Mouse (Mus musculus): ENCODE measurements at regions not wholly inside any gene's neighbourhood (a gene's known extent, or its start where the extent isn't known, plus 50 kb on each side); places are given as distances from the start of the nearest gene placed in this dataset.

DNA sequence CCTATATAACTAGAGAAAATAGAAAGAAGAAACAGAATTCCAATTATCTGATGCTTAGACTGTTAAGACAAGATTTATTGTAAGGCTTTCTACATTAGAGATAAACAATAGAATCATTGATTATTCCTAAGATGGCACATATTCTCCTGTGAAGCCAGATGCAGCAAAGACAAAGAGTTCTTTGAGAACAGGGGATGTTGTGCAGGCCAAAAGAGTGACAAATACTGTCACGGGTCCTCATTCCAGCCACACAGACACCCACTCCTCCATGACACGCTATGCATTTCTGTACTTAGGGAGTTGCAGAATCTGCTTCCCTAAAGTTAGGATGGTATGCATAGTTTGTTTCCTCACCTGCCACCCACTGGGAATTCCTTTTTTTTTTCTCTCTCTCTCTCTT, 245.2 kb downstream of the Sv2b start:
- WGBS: 83% methylated on average over 2 of the region's 2 CpGs
- H3K9me3 ChIP-seq (replicated peaks): no peaks in the 10 kb centered on the region
- no peaks in the 10 kb centered on the region for H3K4me1 ChIP-seq

DNA sequence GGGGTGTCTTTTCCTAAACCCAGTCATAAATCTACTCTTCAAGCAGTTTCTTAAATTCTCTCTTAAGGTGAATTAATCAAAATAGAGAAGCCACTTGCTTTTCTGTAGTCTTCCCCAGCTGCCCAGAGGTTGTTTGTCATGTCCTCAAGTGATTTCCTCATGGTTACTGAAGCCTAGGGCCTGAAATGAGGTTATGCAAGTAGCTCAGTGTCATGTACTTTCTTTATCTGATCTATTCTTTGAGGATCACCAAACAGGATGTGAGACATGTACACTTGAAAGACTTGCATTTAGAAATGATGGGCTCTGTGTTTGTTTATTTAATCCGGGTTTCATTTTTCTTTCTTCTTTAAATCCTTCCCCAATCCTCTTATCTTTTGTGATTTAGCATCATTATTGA, 258.8 kb downstream of the Sv2b start:
- Histone ChIP-seq H3K9me3 (replicated peaks) (no peaks in the 10 kb centered on the region), H3K4me1 (no peaks in the 10 kb centered on the region), H3K36me3 (no peaks in the 10 kb centered on the region), H3K27me3 (ENCODE audit: low read depth, poor library complexity, severe bottlenecking) (no peaks in the 10 kb centered on the region), H3K27ac (replicated peaks) (no peak overlapping the region), H3K4me3 (no peak overlapping the region)
- 86% methylated on average over 1 of the region's 1 CpGs for WGBS
- DNase-seq (ENCODE audit: low spot score): no peak

More for the DNA sequence above, 245.2 kb downstream of the Sv2b start:
- Histone ChIP-seq H3K27ac (replicated peaks) (no peak overlapping the region), H3K27me3 (ENCODE audit: low read depth, poor library complexity, severe bottlenecking) (no peaks in the 10 kb centered on the region), H3K36me3 (no peaks in the 10 kb centered on the region), H3K4me3 (no peak overlapping the region)
- no peak for DNase-seq (ENCODE audit: low spot score)

DNA sequence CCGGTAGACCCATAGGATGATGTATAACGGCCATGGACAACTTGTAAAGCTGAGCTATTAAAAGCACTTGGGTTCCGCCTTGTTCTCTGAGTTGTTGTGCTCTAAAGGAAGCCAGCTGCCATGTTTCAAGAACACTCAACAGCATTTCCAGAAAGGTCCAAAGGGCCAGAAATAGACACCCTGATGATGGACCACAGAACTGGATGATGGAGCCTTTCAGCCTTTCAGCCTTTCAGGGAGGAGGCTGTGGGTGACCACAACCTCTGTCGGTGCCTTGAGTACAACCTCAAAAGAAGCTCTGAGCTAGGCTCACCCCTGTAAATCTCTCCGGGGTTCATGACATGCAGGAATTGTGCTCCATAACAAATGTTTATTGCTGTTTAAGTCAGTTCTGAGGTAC, 259.3 kb downstream of the Sv2b start:
- H3K36me3 ChIP-seq: no peaks in the 10 kb centered on the region
- WGBS: 93% methylated on average over 5 of the region's 5 CpGs
- no peak for DNase-seq (ENCODE audit: low spot score)
- H3K9me3 ChIP-seq (replicated peaks): no peaks in the 10 kb centered on the region
- no peaks in the 10 kb centered on the region for H3K27me3 ChIP-seq (ENCODE audit: low read depth, poor library complexity, severe bottlenecking)
- H3K27ac ChIP-seq (replicated peaks): no peak overlapping the region
- H3K4me1 ChIP-seq: no peaks in the 10 kb centered on the region
- H3K4me3 ChIP-seq: no peak overlapping the region

DNA sequence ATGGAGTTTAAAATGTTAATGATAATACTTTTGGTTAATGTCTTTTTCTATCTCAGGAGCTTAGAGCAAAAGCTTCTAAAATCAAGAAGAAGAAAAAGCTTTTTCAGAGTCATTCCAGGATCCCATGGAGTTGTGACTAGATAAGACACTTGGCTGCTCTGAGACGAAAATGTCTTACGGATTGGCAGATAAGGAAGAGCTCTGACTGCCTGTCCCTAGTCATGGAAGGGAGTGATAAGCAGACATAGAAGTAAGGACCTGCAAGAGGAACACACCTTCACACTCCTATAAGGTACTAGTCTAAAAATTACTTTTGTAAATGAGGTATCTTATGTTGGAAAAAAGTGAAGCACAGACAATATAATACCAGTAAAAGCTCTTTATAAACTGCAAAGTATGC, 260.2 kb downstream of the Sv2b start:
- no peaks in the 10 kb centered on the region for H3K4me1 ChIP-seq
- 96% methylated on average over 2 of the region's 2 CpGs for WGBS

DNA sequence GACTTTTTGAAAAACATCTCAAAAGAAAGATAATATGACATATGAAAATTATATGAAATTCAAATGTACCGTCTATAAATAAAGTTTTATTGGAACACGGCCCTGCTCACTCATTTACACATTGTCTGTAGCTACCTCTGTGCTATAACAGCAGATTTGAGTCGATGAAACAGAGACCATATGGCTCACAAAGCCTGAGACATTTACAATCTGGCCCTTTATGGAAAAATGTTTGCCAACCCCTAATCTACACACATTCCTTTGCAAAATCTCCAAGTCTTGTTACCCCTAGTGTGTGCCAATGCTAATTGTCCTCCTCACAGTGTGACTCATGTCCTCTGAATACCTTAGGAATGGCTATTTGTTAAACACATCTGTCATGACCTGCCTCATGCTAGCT, 261.2 kb downstream of the Sv2b start:
- H3K27ac ChIP-seq (replicated peaks): no peak overlapping the region
- H3K4me3 ChIP-seq: no peak overlapping the region
- no peaks in the 10 kb centered on the region for H3K36me3 ChIP-seq
- H3K9me3 ChIP-seq (replicated peaks): no peaks in the 10 kb centered on the region
- 86% methylated on average over 3 of the region's 3 CpGs for WGBS
- H3K27me3 ChIP-seq (ENCODE audit: low read depth, poor library complexity, severe bottlenecking): no peaks in the 10 kb centered on the region
- no peak for DNase-seq (ENCODE audit: low spot score)
- no peaks in the 10 kb centered on the region for H3K4me1 ChIP-seq

More for the DNA sequence above, 260.2 kb downstream of the Sv2b start:
- Histone ChIP-seq H3K36me3 (no peaks in the 10 kb centered on the region), H3K9me3 (replicated peaks) (no peaks in the 10 kb centered on the region), H3K27me3 (ENCODE audit: low read depth, poor library complexity, severe bottlenecking) (no peaks in the 10 kb centered on the region), H3K27ac (replicated peaks) (no peak overlapping the region), H3K4me3 (no peak overlapping the region)
- DNase-seq (ENCODE audit: low spot score): no peak

DNA sequence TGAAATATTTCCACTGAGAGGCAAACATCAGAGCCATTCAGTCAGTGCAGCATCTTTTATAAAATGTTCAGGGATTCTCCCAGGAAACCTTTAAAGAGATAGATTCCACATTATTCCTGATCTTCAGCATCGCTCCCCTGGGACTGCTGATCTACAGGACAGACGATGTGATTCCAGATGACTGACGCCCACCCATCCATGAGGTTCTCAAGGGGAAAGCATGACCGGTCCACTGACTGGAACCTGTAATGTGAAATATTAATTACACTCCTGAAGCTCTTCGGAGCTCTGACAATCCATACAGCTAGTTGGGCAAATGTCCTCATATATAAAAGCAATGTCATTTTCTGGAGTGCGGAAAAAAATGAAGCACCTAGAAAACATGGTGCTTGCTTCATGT, 268.2 kb downstream of the Sv2b start:
- no peaks in the 10 kb centered on the region for H3K36me3 ChIP-seq
- no peak overlapping the region for H3K4me3 ChIP-seq
- H3K27ac ChIP-seq (replicated peaks): no peak overlapping the region
- WGBS: 83% methylated on average over 6 of the region's 6 CpGs
- no peaks in the 10 kb centered on the region for H3K27me3 ChIP-seq (ENCODE audit: low read depth, poor library complexity, severe bottlenecking)
- no peaks in the 10 kb centered on the region for H3K4me1 ChIP-seq
- H3K9me3 ChIP-seq (replicated peaks): no peaks in the 10 kb centered on the region
- DNase-seq (ENCODE audit: low spot score): no peak

DNA sequence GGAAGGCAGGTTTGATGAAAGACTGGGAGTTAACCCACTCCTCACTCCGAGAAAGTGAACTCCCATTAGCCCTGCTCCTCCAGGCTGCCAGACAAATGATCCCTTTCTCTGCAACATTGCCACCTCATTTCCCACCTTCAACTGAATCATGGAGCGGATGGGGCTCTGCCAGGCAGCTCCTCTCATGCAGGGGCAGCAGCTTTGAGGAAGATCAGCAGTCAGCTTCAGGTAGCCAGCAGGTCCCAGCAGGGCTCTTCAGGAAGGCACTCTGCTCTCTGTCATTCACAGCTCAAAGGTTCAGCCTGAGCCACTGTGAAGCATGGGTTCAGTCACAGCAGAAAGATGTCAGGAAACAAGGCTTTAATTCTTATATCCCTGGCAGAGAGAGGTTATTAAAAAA, 282.9 kb downstream of the Sv2b start:
- Histone ChIP-seq H3K36me3 (no peaks in the 10 kb centered on the region), H3K27ac (replicated peaks) (no peak overlapping the region), H3K27me3 (ENCODE audit: low read depth, poor library complexity, severe bottlenecking) (no peaks in the 10 kb centered on the region), H3K9me3 (replicated peaks) (no peaks in the 10 kb centered on the region), H3K4me1 (no peaks in the 10 kb centered on the region), H3K4me3 (no peak overlapping the region)
- WGBS: 30% methylated on average over 2 of the region's 2 CpGs
- DNase-seq (ENCODE audit: low spot score): no peak

DNA sequence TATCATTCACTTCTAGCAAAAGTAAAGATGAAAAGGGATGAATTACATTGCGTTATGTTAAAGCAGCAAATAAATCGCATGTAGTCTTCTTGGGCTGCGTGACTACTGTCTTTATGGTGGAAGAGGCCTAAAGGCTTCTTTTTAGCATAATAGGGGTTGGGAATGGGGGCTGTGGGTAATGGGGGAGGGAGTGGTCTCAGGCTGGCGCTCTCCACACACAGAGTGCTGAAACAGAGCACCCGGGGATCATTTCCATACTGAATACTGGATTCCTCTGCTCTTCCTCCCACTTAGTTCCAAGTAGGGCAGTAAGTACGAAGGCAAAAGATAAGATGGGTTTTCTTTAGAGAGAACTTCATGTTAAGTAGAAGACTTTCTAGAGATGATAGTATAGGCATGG, 287.1 kb downstream of the Sv2b start:
- Histone ChIP-seq H3K36me3 (no peaks in the 10 kb centered on the region), H3K27me3 (ENCODE audit: low read depth, poor library complexity, severe bottlenecking) (no peaks in the 10 kb centered on the region), H3K4me3 (no peak overlapping the region), H3K4me1 (peaks cover 5% of the 10 kb centered on the region; the same call in 1 of the 2 replicates), H3K9me3 (replicated peaks) (no peaks in the 10 kb centered on the region), H3K27ac (replicated peaks) (no peak overlapping the region)
- WGBS: 63% methylated on average over 6 of the region's 6 CpGs
- DNase-seq (ENCODE audit: low spot score): no peak

DNA sequence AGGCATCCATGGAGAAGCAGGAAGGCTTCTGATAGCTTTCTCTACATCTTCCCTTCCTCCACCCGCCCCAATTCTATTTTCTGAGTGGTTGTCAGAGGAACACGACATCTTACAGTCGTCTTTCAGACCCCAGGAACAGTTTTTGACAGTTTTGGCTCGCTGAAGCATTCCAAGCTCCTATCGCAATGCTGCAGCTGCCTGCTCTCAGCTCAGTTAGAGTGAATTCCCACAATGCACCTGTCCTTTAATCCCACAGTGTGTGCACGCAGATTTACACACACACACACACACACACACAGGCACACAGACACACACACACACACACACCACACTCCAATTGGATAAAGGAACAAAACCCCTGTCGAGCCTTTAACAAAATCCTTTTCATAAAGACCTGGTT, 290.4 kb downstream of the Sv2b start:
- WGBS: 70% methylated on average over 7 of the region's 7 CpGs
- Histone ChIP-seq H3K4me1 (peaks cover 5% of the 10 kb centered on the region; the same call in 1 of the 2 replicates), H3K9me3 (replicated peaks) (no peaks in the 10 kb centered on the region), H3K27me3 (ENCODE audit: low read depth, poor library complexity, severe bottlenecking) (no peaks in the 10 kb centered on the region), H3K36me3 (no peaks in the 10 kb centered on the region), H3K4me3 (no peak overlapping the region), H3K27ac (replicated peaks) (no peak overlapping the region)
- no peak for DNase-seq (ENCODE audit: low spot score)

DNA sequence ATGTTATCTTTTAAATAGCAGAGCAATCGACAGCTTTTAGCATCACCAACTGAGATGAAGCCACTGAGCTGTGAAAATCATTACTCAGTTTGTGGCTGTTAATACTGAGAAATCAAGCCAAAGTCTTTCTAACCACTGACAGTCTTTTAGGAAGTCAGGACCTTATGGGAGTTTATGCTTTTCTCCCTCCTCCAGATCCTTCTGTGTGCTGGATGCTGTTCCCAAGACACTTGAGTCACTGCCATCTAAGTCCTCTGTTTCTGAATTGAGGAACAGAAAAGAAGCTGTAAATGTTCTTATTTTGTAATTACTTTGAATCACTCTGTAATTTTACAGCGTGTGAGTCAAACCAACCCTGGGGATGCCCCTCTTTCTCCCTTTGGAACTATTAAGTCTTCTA, 300.6 kb downstream of the Sv2b start:
- 89% methylated on average over 2 of the region's 2 CpGs for WGBS
- Histone ChIP-seq H3K36me3 (no peaks in the 10 kb centered on the region), H3K27ac (replicated peaks) (no peak overlapping the region), H3K4me1 (no peaks in the 10 kb centered on the region), H3K27me3 (ENCODE audit: low read depth, poor library complexity, severe bottlenecking) (no peaks in the 10 kb centered on the region), H3K9me3 (replicated peaks) (no peaks in the 10 kb centered on the region), H3K4me3 (no peak overlapping the region)
- DNase-seq (ENCODE audit: low spot score): no peak

DNA sequence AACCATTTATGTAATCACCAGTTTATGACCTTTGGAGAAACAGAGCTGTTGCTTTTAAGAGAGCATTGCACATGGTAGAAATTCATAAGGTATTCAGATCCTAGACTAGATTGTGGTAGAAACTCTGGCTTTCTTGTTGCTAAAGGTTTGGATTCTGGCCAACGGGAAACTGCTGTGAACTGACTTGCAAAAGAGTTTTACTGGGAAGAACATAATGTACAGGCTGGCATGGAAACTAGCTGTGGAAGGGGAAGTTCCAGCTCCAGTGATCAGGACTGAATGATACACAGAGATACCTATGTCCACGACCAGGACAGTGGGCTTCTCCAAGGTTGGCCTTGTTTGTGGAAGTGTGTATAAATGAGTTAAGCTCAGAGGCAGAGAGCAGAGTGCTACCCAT, 318.9 kb downstream of the Sv2b start:
- Histone ChIP-seq H3K9me3 (replicated peaks) (no peaks in the 10 kb centered on the region), H3K4me1 (no peaks in the 10 kb centered on the region), H3K36me3 (no peaks in the 10 kb centered on the region)

DNA sequence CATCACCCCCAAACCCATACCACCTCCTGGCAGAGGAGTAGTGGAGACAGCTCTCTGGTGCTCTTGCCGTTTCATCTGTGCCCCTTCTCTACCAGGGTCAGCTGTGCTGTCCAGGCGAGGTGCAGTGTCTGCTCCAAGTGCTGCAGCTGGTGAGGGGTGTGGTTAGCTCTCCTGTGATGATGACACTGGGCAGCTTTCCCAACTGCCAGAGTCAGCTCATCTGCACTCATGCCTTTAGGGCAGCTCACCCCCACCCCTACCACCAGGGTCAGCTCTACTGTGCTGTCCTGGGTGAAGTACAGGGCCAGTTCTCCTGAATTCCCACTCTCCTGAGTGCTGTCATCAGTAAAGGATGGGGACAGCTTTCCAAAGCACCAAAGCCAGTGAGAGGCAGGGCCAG, 329.6 kb downstream of the Sv2b start:
- DNase-seq (ENCODE audit: low spot score): no peak
- H3K4me1 ChIP-seq: no peaks in the 10 kb centered on the region
- 76% methylated on average over 2 of the region's 2 CpGs for WGBS
- no peak overlapping the region for H3K4me3 ChIP-seq
- no peaks in the 10 kb centered on the region for H3K27me3 ChIP-seq (ENCODE audit: low read depth, poor library complexity, severe bottlenecking)
- H3K36me3 ChIP-seq: no peaks in the 10 kb centered on the region
- no peak overlapping the region for H3K27ac ChIP-seq (replicated peaks)
- H3K9me3 ChIP-seq (replicated peaks): no peaks in the 10 kb centered on the region

More for the DNA sequence above, 318.9 kb downstream of the Sv2b start:
- H3K27me3 ChIP-seq (ENCODE audit: low read depth, poor library complexity, severe bottlenecking): no peaks in the 10 kb centered on the region
- H3K4me3 ChIP-seq: no peak overlapping the region
- no peak overlapping the region for H3K27ac ChIP-seq (replicated peaks)
- WGBS: 78% methylated on average over 2 of the region's 2 CpGs
- no peak for DNase-seq (ENCODE audit: low spot score)

DNA sequence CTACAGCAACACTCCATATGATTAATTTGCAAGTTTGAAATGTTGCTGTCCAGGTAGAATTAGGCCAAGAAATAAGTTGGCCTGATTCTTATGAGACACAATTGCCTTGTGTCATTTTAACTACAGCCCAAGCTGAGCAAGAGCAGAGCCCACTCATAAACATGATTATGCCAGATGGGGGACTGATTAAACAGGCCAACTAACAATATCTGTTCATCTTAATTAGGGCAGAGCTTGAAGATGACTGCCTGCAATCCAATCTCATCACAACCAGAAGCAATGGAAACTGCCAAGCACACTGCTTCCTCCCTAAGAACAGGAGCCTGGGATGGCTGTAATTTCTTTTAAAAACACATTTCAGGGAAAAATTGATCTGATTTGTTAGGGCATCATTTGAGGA, 333.1 kb downstream of the Sv2b start:
- Histone ChIP-seq H3K4me1 (no peaks in the 10 kb centered on the region), H3K36me3 (no peaks in the 10 kb centered on the region), H3K9me3 (replicated peaks) (no peaks in the 10 kb centered on the region), H3K27ac (replicated peaks) (no peak overlapping the region), H3K4me3 (no peak overlapping the region), H3K27me3 (ENCODE audit: low read depth, poor library complexity, severe bottlenecking) (no peaks in the 10 kb centered on the region)
- DNase-seq (ENCODE audit: low spot score): no peak

DNA sequence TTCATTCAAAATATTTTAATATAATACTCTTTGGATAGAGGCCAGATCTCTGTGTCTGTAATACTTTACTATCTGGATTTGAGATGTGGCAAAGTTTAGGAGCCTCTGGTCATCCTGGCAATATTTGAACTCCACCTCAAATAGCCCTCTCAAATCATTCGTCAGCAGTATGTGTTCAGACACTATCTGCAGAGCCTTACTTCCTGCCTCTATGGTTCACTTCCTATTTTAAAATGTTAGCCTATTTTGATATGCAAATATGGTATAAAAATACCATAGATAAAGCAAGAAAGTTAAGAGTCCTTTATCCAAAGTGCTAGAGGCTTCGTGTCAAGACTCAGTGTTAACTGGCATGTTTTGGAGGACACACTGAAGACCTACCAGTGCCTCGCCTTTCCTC, 334.6 kb downstream of the Sv2b start:
- no peak for DNase-seq (ENCODE audit: low spot score)
- no peaks in the 10 kb centered on the region for H3K36me3 ChIP-seq
- no peaks in the 10 kb centered on the region for H3K9me3 ChIP-seq (replicated peaks)
- no peak overlapping the region for H3K27ac ChIP-seq (replicated peaks)
- no peak overlapping the region for H3K4me3 ChIP-seq
- no peaks in the 10 kb centered on the region for H3K4me1 ChIP-seq
- 86% methylated on average over 3 of the region's 3 CpGs for WGBS
- no peaks in the 10 kb centered on the region for H3K27me3 ChIP-seq (ENCODE audit: low read depth, poor library complexity, severe bottlenecking)
